Mouse (Mus musculus) thymus, postnatal 0 days (tissue): ENCODE data around the gene Hps5. TPM values are rescaled to one million over a fixed set of nuclear protein-coding genes. Genes with fewer than 3 reads are reported as not detected.
A peak's percentile ranks its signal among the peaks of the same experiment; 100 is the strongest.

Experiments used
- DNase-seq: peaks from one replicate; pipeline ENCODE4 v3.0.0-alpha.2; 2015; ENCODE audit warnings: low spot score
- polyA plus RNA-seq: library from polyadenylated mRNA; unstranded; fragments of >200 nt; fragmentation: Nextera tagmentation; extraction: Ambion mirVana; gene quantifications from 2 replicates; pipeline ENCODE4 v1.2.1, GENCODE M21; 2015

Hps5 gene
- 15.1 and 16.8 TPM in 2 replicates for polyA plus RNA-seq

DNA sequence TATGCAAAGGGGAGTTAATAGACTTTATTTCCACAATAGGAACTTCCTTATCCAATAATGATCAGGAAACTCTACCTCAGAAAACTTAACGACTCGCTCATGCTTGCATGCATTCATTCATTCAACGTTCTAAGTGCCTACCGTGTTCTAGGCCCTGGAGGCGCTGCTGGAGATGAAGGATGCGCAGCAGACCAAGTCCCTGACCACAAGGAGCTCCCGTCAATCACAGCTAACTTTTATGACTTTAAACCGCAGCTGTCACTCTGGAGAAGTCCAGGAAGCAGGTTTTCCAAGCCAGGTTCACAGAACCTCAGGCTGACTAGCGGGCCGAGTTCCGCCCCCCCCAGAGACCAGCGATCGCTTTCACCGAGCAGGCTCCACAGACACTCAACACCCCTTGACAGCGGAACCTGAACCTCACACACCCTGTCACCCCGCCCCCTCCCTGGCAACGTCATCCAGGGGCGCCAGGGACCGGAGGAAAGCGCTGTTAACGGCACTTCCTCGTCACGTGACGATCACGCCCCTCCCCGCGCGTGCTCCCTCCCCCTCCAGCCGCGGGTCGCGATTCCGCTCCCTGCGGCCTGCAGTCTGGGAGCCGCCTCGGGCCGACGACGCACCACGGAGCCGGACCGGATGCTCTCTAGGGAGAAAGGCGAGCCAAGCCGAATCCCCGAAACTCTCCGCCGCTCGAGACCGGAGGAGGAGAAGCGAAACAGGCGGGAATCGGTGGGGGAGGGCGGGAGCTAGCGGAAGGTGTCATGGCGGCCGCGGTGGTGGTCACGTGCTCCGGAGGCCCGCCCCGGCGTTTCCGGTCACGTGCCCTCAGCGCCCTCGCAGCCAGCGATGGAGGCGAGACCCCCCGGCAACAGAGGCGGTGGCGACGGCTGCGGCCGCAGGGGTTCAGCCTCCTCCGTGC is at the start of gene Hps5, which contains the start of gene Gtf2h1:
Hps5 (minus strand) TSS at position 778 of the 919 bp plus-strand sequence.
Gtf2h1 (plus strand) TSS at position 817 of the 919 bp plus-strand sequence.
- DNase-seq = peak; percentile 98

DNA sequence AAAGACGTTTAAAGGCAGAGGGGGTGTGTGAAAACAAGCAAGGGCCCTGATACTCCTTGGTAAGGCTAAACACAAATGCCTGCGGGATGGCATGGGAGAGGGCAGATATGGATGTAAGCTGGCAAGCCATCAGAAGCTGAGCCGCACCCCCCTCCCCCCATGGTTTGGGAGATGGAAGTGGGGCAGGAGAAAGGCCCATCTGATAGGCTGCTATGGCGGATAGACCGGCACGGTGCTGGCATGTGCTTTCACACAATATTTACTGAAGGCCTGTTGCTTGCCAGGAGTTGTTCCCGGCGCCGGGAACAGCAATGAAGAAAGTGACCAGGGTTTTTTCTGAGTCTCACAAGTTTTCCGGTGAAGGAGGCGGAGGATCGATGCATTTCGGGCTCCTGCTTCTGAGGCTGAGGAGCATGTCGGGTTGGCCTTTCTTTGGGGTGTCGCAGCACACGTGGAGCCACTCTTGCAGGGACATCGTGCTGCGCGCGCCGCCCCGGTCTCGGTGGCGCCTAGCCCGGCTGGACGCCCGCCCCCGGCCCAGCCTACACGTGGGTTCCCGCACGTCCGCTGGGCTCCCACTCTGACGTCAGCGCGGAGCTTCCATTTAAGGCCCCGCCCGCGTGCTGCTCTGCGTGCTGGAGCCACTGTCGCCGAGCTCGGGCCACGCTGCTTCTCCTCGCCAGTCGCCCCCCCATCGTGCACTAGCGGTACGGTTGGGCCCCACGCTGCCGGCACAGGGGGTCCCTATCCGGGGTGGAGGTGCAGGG is 49.5 kb upstream of the Hps5 start:
- peak; percentile 86 for DNase-seq

DNA sequence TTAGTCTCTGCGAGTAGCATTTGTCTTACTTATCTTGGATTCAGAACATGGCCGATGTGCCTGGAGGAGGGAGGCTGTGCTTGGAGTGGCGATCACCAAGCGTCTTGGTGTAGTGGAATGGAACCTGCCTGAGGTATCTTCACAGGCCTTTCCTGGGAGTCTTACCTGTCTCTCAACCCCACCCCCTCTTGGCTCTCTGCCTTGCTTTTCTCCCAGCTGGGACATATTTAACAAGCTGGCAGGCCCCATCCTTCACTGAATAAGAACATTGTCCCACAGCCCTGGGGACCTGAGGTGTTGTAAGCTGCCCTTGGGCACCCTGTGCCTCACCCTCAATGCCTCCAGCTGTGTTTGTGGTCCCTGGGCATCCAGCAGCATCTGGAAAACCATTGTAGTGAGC is 47.7 kb upstream of the Hps5 start:
- DNase-seq = no peak

DNA sequence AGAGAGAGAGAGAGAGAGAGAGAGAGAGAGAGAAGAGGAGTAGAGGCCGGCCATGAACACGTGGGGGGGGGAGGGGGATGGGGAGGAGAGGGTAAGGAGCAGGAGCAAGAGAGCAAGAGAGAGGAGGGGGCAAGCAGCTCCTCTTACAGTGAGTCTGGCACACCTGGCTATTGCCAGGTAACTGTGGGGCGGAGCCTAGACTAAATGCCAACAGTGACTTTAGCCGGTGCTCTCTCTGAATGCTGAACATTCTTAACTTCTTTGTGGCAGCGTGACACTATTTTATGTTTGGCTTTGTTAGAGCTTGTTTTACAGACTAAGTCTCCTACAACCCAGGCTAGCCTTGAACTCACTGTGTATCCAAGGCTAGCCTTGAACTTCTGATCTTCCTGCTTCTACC is 46.4 kb upstream of the Hps5 start:
- DNase-seq = no peak

DNA sequence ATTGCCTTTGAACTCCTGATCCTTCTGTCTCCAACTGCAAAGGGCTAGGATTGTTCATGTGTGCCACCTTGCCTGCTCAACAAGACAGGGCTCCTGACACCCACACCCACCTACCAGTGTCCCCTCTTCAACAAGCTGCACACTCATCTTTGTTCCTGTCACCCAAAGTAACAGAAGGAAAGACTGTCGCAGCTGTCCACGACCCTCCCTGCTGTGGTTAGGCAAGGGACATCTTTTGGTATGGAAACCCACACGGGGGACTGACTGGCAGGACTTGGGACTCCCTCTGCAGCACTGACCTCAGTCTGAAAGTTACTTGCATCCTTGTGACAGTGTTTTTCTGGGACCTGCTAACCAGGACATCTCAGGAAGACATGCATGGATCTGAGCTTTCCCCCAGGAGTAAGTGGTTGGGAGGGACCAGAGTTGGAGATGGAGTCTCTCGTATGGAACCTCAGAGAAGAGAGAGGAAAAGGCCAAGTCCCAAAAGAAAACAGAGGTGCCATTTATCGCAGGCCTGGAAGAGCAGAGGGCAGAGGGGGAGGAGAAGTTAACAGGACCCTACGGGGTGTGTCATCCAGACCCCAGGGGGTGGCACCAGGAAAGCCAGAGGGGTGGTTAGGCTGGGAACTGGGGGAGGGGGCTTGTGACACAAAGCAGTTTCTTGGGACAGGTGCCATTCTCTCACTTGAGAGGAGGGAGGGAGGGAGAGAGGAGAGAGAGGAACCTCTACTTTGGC is 45.1 kb upstream of the Hps5 start, which contains the start of gene Ldha:
Ldha (plus strand) TSS at position 689 of the 739 bp plus-strand sequence.
- no peak for DNase-seq

DNA sequence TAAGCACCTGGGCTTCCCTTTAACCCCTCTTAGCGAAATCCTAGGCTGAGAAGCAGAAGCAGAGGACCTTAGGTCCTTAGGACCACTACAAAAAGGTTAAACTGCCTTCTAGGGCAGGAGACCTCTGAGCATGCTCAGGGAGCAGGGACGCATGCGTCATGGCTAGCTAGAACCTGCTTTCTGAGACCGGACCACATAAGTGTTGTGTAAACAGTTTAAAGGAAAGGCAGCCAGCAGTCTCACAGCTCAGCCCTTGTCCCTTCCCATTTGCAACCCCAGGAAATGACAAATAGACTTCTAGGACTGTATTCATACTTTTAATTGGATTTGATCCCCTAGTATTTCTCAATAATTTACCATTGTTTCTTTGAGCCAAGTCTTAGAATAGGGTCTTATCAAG is 44.5 kb upstream of the Hps5 start:
- no peak for DNase-seq

DNA sequence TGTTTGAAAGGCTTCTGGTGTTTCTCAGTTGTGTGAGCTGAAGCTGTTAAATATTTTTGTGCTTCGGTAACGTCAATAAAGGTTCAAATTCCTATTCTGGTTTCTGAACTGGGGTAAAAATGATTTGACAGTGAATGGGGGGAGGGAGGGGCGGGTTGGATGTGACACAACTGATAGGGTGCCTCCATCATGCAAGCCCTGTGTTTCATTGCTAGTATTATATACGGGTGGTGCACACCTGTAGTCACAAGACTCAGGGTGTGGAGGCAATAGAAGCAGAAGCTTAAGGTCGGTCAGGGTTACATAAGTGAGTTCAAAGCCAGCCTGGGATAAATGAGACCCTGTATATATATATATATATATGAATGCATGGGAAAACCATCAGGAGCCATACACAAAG is 44.0 kb upstream of the Hps5 start:
- DNase-seq = no peak

DNA sequence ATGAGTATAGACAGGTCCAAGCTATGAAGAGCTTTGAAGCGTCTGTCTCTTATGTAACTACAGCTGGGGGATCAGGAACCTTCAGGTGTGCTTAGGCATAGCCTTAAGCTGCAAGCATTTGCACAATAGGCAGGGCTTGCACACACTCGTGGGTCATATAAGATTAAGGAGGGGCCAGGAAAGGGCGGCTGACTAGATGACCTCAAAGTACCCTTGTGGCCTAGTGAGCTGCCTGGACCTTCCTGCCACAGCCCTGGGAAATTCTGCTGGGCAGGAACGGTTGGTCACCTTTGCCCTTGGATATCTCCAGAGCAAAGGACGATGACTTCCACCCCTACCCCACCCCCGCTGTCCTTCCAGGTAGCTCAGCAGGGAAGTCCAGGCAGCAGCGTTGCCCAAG is 43.6 kb upstream of the Hps5 start:
- DNase-seq = no peak

DNA sequence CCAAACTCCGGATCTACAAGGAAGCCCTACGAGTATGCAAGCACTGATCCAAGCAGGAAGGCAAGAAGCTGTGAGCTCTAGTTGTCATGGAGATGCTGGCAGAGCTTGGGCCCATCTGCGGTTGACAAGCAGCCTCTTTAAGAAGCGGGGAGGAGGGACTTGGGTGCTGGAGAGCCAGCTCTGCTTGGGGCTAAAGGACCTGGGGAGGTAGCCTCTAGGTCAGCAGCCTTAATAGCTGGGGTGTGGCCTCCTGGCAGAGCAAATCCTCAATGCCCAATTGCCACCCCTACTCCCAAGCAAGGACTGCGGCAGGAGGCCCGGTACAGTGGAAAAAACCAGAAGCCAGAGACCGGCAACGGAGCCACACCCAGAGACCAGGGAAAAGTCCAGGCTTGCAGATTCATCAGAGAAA is 43.0 kb upstream of the Hps5 start:
- DNase-seq = peak; percentile 82

DNA sequence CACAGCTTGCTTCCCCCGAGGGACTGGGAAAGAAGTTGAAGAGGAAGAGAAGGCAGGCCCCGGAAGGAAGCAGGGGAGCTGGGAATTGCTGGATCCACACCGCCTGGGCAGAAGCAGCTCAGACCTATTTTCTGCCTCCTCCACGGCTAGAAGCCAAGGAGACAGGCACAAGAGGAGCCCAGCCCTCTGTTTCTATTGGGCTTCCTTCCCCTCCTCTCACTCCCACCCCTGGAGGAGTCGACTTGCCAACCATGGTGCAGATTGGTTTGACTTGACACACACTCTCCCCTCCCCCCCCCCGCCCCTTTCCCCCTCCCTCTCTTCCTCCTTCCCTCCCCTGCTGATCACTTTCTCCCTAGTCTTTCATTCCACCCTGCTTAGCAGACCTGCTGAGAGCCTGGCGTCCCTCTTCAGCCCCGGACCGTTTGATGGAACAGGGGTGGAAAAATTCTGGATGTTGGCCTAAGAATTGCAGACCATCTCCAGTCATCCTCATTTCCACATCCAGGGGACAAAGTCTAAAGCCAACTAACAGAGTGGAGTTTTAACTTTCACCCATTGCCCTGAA is 42.3 kb upstream of the Hps5 start:
- DNase-seq = peak; percentile 71

DNA sequence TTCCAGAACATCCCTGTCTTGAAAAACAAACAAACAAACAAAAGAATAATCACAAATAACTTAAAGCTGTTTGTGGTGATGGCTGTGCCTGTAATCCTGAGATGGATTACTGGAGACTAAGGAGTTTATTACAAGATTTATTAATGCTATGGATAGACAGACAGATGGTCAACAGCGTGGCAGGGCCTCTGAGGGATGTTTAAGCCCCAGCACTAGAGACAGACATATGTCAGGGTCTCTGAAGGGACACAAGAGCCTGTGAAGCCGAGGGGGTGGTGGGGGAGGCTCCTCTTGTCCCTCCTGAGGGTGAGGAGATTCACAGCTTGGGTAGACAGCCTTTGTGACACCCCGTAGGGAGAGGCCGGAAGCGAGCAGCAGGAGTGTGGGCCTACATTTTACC is 41.2 kb upstream of the Hps5 start:
- DNase-seq = peak; percentile 14

DNA sequence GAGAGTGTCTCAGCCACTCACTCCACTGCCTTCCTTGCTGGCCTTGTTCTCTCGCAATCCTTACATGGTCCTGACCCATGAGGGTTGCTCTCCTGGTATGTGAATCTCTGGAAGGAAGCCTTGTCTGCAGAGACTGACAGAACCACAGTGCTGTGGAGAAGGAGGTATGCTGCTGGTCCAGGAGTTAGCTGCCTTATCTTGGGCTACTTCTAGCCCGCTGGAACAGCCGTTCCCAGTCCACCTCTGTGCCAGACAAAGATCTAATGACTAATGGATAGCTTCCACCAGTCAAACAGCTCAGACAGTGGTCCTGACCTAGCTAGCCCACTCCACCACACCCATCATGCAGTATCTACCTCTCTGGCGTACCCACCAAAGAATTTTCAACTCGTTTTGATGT is 40.5 kb upstream of the Hps5 start:
- no peak for DNase-seq

DNA sequence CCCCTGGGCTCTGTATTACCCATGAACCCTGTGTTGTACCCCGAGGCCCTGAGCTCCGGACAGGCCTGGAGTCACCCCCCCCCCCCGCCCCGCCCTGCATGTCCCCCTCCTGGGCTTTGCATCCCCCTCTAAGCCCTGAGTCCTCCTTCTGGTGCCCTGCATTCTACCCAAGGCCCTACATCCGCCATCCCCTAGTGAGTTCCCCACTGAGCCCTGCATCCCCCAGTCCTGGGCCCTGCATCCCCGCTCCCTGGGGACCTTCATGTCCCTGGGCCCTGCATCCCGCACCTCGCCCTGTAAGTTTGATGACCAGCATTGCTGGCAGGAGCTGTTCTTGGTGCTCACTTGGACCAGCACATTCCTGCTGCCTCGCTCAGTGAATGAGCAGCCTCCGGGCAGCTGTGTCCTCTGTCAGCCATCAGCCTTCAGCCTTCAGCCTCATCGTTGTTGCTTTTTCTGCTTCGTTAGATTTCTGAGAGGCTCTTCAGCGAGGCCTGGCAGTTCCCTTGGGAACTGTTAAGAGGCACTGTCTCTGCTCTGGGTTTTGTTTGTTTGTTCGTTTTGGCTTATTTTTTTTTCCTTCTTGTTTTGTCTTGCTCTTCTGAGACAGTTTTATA is 39.2 kb upstream of the Hps5 start:
- DNase-seq = no peak

DNA sequence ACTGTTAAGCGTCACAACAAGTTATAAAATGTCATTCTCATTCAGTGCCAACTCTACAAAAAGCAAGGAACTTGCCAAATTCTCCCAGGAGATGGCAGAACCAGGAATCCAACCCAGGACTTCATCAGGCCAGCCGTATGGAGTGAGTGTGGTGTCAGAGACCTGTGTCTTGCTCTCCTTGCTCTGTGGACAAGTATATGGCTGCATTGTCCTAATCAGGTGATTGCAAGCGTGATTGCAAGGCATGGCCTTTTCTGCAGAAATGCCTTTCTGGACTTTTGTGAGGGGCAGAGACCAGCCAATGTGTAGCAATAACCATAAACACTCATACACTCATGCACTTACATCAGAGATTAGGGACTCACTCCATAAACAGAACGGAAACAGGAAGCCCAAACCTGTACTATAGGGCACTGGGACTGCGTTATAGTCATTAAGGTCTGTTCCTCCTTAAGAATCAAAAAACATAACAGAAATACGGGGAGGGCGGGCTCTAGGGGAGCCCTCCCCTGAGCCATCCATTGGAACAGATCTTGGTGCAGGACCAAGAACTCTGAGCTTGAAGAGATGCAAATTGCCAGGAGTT is 37.9 kb upstream of the Hps5 start:
- DNase-seq = no peak

DNA sequence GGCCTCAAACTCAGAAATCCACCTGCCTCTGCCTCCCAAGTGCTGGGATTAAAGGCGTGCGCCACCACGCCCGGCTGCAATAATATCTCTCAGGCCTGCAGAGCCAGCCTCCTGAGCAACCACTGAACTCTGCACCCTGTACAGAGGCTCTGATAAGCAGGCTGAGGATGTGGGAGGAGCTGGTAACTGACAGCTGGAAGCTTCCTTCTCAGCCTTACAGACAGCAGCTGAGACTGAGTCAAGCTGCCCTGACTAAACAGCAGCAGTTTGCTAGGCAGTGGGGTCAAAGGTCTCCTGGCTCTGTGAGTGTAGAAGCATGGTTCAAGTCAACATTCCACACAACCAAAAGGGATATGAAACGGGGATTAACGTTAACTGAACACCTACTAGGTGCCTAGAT is 37.4 kb upstream of the Hps5 start:
- DNase-seq = peak; percentile 85

DNA sequence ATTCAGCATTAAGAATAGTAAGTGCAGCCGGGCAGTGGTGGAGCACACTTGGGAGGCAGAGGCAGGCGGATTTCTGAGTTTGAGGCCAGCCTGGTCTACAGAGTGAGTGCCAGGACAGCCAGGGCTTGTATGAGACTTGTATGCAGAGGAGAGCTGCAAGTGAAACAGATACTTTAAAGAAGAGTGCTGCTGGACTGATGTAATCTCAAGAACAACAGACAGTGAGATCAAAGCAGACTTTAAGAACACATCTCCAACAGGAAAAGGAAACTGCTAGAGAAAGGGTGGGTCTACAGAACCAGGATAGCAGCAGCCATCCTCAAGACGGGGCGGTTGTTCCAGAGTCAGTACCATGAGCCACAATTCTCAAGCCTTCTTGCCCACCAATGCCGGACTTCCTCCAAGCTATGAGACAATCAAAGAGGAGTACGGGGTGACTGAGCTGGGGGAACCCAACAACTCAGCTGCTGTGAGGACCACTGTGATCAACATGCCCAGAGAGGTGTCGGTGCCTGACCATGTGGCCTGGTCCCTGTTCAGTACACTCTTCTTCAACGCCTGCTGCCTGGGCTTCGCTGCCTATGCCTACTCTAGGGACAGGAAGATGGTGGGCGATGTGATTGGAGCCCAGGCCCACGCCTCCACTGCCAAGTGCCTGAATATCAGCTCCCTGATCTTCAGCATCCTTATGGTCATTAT is 36.4 kb upstream of the Hps5 start:
- peak; percentile 40 for DNase-seq

DNA sequence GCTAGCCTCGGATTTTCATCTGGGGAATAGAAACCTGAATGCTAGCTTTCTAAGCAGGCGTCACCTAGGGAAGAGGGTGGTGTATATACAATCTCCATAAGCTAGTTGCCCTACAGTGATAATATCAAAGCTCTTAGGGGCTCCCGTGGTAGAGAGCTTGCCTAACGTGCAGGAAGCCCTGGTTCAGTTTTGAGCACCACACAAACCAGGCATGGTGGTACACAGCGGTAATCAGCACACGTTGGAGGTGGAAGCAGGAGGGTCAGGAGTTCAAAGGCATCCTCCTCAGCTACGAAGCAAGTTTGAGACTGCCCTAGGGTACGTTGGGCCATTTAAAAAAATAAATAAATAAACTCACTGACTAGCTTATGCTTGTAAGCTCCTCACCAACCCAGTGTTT is 35.8 kb upstream of the Hps5 start:
- DNase-seq = no peak

DNA sequence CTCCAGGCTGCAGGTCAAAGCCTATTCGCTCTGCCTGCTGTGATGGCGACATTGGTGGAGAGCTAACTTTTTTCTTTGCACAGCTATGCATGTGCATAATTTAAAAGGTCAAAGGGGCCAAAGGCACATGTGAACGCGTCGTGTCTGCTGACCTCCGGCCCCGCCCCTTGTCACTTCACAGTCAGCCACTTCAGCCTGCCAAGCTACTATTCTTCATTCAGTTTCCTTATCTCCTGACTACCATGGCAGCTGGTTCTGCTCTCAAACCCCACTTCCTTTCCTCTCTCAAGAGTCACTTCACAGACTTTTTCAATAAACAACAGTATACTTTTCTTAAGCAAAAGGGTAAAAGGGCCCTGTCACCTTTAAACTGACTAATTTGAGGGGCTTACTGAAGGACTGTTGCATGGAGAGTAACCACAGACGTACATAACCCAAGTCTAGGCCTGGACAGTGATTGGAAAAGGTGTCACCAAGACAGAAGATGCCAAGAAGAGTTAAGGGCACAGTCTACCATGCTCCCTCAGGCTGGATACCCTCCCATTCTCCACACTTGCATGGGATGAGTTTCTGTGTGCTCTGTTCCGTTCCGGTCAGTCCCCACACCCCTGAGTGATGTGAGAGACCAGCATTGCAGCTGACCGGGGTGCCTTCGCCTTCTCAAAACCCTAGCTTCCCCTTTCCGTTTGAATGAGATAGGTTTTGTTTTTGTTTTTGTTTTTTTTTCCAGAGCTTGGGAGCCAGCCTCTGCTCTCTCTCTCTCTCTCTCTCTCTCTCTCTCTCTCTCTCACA is 35.1 kb upstream of the Hps5 start:
- DNase-seq = peak; percentile 47

DNA sequence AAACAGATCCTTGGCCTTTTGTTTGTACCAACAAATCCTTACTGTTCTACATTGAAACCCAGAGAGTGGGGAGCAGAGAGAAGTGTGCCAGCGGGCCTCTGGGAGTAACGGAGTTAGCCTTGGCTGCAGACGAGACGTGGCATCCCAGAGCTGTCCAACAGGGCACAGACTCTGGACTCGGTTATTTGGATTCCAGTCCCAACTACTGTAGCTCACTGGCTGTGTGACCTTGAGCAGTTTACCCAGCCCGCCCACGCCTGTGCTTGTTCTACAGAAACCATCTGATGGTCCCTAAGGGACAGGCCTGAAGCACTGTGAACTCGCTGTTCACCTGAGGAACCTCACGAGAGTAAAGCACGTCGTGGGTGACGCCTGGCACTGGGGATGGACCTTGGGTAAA is 34.0 kb upstream of the Hps5 start:
- DNase-seq = no peak
